Mouse (Mus musculus) brain, adult 2 months (tissue): ENCODE results near the gene Tmem253.
"Not testable (repeated sequence)": the region's sequence is repeated elsewhere in the genome, so short reads cannot be mapped to it uniquely, and the experiment has no call there.

Source experiments
- DNase-seq: peaks from one replicate; pipeline ENCODE4 v3.0.0; 2011; ENCODE audit warnings: low read depth, low spot score

The Tmem253 gene

GRCm38 (mm10) chr14:52021568-52022212, 6.2 kb downstream of the Tmem253 start:
- no peak for DNase-seq

DNA sequence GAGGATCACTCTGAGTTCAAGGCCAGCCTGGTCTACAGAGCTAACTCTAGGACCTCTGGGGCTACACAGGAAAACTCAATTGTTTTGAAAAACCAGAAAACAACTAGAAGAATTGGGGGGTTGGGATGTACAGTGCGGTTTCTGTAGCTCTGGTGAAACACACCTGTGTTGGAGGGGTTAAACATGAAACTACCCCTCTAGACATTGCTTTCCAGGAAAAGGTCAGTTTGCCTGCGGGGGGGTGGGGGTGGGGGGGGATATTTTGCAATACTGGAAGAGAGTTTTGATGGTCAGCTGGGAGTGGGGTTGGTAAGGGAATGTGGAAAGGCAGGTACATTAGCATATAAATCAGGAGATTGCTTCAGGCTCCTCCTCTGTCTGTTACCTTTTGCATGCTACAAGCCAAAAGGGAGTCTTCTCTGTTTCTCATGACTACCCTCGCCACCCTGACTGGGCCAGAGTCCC, 6.8 kb downstream of the Tmem253 start:
- DNase-seq, result no peak

- DNase-seq, result peak; percentile 93
These were observed 7.4 kb downstream of the Tmem253 start for GRCm38 (mm10) chr14:52022709-52023459.

- no peak for DNase-seq
These were observed 8.7 kb downstream of the Tmem253 start for GRCm38 (mm10) chr14:52024133-52024532.

GRCm38 (mm10) chr14:52026342-52026741, 10.9 kb downstream of the Tmem253 start:
- DNase-seq, result no peak

GRCm38 (mm10) chr14:52035926-52036325, 20.5 kb downstream of the Tmem253 start:
- DNase-seq, result no peak

GRCm38 (mm10) chr14:52039332-52039731, 23.9 kb downstream of the Tmem253 start:
- no peak for DNase-seq

DNA sequence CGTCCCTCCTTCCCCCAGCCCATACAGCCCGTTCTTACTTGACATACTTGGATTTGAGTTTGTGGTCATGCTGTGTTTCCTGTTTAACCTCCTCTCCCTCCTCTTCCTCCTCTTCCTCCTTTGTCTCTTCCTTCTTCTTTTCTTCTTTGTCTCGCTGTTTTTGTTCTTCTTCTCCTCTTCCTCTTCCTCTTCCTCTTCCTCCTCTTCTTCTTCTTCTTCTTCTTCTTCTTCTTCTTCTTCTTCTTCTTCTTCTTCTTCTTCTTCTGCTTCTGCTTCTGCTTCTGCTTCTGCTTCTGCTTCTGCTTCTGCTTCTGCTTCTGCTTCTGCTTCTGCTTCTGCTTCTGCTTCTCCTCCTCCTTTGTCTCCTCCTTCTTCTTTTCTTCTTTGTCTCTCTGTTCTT, 26.9 kb downstream of the Tmem253 start, which contains the start of gene Olfr221:
TSS of gene Olfr221 (minus strand) at position 101 of the 400 bp plus-strand sequence.
- not testable (repeated sequence) for DNase-seq

DNA sequence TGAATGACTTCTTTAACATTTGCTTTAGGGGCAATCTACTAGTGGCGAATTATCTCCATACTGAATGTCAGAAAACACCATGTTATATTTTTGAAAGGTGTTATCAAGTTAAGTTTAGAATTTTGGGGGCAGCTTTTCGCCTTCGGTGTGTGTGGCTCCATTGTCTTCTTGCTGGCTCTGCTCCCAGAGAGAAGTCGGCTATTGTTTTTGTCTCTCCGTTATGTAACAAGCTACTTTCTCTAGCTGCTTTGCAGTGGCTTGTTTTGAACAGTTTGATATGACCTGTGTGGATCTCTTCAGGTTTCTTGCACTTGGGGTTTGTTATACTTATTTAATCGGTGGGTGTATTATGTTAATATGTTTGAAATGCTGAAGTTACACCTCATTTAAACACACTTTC, 28.0 kb downstream of the Tmem253 start:
- peak; percentile 69 for DNase-seq

GRCm38 (mm10) chr14:52044901-52045678, 29.6 kb downstream of the Tmem253 start:
- peak; percentile 79 for DNase-seq

GRCm38 (mm10) chr14:52045966-52046565, 30.6 kb downstream of the Tmem253 start:
- peak; percentile 54 for DNase-seq

GRCm38 (mm10) chr14:52052720-52053119, 37.3 kb downstream of the Tmem253 start:
- DNase-seq, result not testable (repeated sequence)

DNA sequence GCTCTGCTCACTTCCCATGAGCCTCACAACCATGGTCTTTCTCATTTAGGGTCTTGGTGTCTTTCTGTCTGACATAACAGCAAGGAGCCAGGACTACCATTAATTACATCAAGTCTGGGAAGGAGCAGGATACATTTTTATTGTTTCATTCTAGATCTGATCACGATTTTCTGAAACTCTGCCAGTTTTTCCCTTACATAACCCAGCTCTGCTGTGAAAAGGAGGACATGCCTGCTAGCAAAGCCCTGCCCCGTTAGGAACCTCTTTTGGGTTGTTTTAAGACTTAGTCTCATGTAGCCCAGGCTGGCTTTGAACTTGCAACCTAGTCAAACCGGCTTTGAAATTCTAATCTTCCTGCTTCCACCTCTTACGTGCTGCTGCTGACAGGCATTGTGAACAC, 44.5 kb downstream of the Tmem253 start:
- peak; percentile 89 for DNase-seq

- DNase-seq, result peak; percentile 98
These were observed 45.3 kb downstream of the Tmem253 start for GRCm38 (mm10) chr14:52060800-52061199.

GRCm38 (mm10) chr14:52061798-52062197, 46.3 kb downstream of the Tmem253 start:
- DNase-seq, result no peak

GRCm38 (mm10) chr14:52066135-52066534, 50.7 kb downstream of the Tmem253 start:
- no peak for DNase-seq
